Mouse (Mus musculus) E14TG2a.4 (cell line): ENCODE measurements around the gene Ralgps1.

ENCODE experiments used
- CTCF ChIP-seq: conservative IDR thresholded peaks from 2 replicates; pipeline ENCODE4 v1.5.1; 2014; ENCODE audit warnings: low read length
- NANOG ChIP-seq: IDR thresholded peaks from 2 replicates; pipeline ENCODE4 v1.6.1; 2014; ENCODE audit warnings: borderline replicate concordance, low read length, mixed read lengths
- POU5F1 ChIP-seq: IDR thresholded peaks from 2 replicates; pipeline ENCODE4 v1.6.1; 2014; ENCODE audit warnings: low read length, borderline replicate concordance

DNA sequence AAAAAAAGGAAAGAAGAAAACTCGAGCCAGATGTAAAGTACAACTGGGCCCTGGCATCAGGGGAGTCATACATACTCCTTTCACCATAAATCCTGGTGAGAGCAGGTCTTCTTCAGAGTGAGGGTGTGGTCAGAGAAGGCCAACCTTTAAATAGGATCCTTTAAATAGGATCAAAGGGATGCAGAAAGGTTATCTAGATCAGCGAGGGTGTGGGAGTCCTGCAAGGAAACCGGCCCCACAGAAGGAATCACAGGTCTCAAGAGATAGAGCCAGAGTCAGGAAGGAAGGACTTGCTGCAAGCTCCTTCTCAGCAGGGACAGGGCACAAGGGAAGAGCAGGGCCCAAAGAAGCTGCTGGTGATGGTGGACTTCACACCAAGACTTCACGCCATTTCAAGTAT, 46.2 kb upstream of the Ralgps1 start:
- TF ChIP-seq CTCF (no peak), POU5F1 (no peak), NANOG (no peak)
